Mouse (Mus musculus): ENCODE measurements around the gene Borcs5.

- no peak for TF ChIP-seq CTCF (IDR thresholded peaks at IDR 0.05; ENCODE audit: extremely low read depth, insufficient read depth, low read length)
- no peak for TF ChIP-seq POLR2A (IDR thresholded peaks at IDR 0.05; ENCODE audit: extremely low read depth, insufficient read depth, low read length)
Observed at GRCm38 (mm10) chr6:134751087-134751486, 111.8 kb downstream of the Borcs5 start.

Measured in cortical plate, adult 2 months (tissue).